ENCODE assay signal across 16 mouse cellular contexts in the genomic region with DNA sequence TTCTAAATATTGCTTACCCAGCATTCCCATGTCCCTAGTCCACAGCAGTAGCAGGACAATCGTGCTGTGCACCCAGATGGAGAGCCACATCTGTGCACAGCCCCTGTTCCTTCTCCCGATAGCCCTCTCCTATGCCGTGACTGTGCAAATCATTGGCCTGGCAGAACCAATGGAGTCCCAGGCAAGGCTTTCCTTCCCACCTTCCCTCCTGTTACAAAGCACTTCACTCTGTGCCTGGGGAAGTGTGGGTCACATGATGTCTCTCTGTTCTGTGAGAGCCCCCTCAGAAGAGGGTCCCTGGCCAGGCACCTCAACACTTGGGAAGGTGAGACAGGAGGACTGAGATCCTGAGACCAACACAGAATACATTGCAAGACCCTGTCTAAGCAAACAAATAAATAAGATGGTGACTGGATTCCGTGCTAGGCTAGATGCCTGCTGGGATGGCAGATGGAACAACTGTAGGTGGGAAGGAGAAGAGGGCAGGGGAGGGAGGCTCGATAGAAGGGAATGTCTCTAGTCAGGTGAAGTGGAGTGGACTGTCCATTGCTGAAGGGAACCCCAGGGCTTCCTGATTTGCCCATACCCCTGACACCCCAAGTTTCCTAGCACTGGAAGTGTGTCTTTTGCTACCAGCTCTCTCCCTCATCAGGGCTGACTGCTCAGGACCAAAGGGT.
"Had no signal": no experiment of that assay in that cellular context is flagged by ENCODE, and none has a peak within 500 bp of the region (broad histone marks: within the 10 kb centered on the region; RNA-seq: fewer than 3 reads in every experiment).

No protein-coding gene starts in this region.

- H3K27me3 ChIP-seq: liver, embryonic 15.5 days; neural tube, embryonic 12.5 days had no signal

- H3K9ac ChIP-seq: liver, embryonic 15.5 days; neural tube, embryonic 12.5 days had no signal

- H3K36me3 ChIP-seq: limb, embryonic 10.5 days; liver, embryonic 15.5 days; midbrain, embryonic 10.5 days; neural tube, embryonic 12.5 days had no signal

- H3K4me1 ChIP-seq: limb, embryonic 10.5 days; liver, embryonic 15.5 days; neural tube, embryonic 12.5 days had no signal

- H3K27ac ChIP-seq: layer of hippocampus, adult 2 months; limb, embryonic 10.5 days; liver, embryonic 15.5 days; midbrain, embryonic 10.5 days; neural tube, embryonic 12.5 days had no signal

- H3K9me3 ChIP-seq: limb, embryonic 10.5 days; liver, embryonic 15.5 days; midbrain, embryonic 10.5 days; neural tube, embryonic 12.5 days had no signal

- H3K4me2 ChIP-seq: liver, embryonic 11.5 days; liver, embryonic 15.5 days; neural tube, embryonic 12.5 days had no signal

- DNase-seq: kidney, postnatal 10 days; kidney, postnatal 4 days; lung, adult 2 months; lung, postnatal 10 days; lung, postnatal 4 days; midbrain, embryonic 14.5 days; right cerebral cortex, postnatal 4 days; spleen, adult 18-20 months; thymus, adult 18-20 months; thymus, postnatal 25 days had no signal

- H3K4me3 ChIP-seq: layer of hippocampus, adult 2 months; limb, embryonic 10.5 days; liver, embryonic 15.5 days; midbrain, embryonic 10.5 days; neural tube, embryonic 12.5 days had no signal
